Mouse (Mus musculus): ENCODE results near the gene Ilk.
"Not testable (repeated sequence)": the region's sequence is repeated elsewhere in the genome, so short reads cannot be mapped to it uniquely, and the experiment has no call there.

Gene Ilk

DNA sequence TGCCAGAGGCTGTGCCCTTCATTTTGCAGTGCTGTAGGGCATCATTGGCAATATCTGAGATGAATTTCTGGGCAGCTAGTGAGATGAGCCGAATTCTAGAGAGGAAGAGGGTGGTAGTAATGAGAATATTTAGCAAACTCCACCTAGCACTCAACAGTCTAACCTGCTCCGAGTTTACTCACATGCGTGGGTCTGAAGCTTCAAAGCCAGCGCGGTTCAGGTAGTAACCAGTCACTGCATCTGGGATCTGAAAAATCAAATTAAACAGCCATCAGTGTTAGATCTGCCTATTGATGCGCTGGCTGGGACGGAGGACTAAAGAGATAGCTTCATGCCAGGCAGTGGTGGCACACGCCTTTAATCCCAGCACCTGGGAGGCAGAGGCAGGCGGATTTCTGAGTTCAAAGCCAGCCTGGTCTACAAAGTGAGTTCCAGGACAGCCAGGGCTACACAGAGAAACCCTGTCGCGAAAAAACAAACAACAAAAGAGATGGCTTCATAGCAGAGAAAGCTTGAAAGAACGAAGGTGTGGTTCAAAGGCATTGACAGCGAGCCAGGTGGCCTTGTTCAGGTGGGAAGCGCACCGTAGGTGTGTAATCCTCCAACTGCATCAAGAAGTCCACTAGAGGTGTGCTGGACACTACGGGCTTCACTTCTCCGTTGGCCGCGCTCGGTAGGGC, 7.0 kb downstream of the Ilk start:
- not testable (repeated sequence) for DNase-seq (ENCODE audit: low spot score in 2 of 2)

DNA sequence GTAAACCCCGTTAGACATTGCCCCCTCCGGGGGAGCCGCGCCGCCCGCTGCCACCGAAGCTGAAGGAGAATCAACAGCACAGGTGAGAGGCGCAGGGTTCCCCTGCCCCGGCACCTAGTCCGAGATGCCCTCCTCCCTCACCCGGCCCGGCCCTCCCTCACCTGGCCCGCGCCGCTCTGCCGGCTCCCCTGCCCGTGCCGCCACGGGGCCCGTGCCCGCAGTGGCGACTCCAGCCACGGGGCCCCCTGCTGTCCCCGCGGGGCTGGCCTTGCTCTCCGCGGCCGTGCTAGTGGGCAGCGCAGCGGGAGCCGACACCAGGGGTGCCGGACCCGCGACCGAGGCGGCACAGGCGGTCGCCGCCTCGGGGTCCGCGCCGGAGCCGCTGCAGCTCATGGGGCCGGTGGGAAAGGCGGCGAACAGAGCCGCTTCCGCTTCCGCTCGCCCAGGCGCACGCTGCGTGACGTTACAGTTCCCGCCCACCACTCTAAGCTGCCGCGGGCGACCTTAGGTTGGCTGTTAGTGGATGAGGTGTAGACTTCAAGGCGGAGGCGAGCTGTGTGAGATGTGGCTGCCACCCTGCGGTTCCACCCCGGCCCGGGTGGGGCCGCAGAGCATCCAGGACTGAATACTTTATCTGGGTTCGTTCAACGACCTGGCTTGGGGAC, 7.7 kb downstream of the Ilk start, which contains the start of gene Taf10:
Gene Taf10, minus strand, starts transcription at position 436 of the 665 bp plus-strand sequence.
- DNase-seq (ENCODE audit: low spot score in 2 of 2) = peak; percentile 80 to 92

DNA sequence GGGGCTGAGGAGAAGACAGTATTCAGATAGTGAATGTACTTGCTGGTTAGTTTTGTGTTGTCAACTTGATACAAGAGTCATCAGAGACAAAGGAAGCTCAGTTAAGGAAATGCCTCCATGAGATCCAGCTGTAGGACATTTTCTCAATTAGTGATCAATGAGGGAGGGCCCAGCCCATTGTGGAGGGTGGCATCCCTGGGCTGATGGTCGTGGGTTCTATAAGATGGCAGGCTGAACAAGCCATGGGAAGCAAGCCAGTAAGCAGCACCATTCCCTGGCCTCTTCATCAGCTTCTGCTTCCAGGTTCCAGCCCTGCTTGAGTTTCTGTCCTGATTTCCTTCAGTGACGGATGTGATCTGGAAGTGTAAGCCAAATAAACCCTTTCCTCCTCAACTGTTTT, 11.4 kb downstream of the Ilk start:
- DNase-seq (ENCODE audit: low spot score in 2 of 2) = no peak

DNA sequence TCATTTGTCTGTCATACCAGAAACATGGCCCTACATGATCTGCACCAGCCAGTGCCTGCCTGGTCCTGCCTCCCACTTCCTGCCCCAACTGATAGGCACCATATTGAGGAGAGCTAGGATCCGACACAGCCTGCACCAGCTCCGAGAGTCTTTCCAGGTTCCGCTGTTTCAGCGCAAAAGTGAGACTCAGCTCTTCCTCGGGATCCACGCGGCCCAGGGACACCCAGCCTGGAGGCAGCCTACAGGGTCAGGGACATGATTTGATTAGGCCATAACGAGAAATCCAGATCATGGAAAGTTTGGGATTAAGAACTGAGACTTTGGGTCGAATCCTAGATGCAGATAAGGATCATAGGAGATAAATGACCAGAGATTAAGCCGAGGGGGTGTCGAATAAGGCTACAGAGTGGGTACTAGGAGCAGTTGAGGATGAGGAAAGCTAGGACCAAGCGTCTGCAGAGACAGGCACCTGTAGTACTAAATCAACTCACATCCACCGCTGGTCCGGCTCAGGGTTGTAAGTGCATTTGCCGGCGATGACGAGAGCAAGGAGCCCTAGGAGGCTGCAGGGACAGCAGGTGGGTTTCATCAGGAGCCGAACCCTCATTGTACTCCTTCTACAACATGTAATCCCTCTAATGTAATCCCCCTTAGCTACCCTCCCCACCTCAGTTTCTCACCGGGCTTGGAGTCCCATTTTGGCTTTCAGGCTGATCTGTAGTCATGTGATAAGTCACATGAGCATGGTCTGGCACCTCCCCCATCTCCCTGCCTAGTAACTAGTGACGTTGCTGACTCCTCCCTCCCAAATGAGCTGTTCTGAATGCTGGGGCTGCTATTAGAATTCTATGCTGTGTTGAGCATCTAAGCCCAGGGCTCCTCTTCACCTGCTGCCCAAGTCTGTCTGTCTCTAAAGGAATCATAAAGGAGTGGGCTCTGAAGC, 15.4 kb downstream of the Ilk start, which contains the start of gene Tpp1:
Gene Tpp1, minus strand, starts transcription at position 745 of the 943 bp plus-strand sequence.
- DNase-seq (ENCODE audit: low spot score in 2 of 2) = peak; percentile 75 to 91

DNA sequence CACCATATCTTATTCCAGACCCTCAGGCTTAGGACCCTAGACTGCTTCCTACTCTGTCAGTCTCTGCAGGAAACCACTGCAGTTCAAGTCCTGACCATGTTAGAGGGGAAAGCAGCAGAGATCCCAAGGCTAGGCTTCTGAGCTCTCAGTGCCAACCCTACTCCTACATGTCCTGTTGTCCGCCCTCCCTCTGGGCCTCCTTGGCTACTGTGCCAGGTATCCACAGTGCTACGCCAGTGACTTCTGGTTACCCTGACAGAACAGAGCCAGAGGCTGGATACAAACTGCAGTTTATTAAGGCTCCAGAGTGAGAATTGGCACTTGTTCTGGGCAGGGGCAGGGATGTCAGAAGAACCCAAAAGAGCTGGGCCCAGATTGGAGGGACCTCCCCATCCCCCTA, 16.3 kb downstream of the Ilk start:
- DNase-seq (ENCODE audit: low spot score in 2 of 2) = no peak

DNA sequence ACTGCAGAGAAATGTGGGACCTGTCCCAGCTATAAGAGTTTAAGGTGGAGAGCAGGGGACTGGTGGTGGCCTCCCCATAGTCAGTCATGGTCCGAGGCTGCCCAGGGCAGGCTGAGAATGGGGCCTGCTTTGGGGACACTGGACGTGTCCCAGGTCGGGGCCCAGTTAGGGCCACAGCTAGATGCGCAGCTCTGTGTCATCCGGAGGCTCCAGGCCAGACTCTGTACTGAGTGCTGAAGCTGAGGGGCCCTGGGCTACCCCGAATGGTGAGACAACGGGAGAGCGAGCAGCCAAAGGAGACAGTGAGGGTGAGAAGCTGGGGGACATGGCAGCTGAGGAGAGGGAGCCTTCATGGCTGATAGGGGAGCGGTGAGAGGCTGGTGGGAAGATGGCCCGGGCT, 16.9 kb downstream of the Ilk start:
- no peak for DNase-seq (ENCODE audit: low spot score in 2 of 2)

DNA sequence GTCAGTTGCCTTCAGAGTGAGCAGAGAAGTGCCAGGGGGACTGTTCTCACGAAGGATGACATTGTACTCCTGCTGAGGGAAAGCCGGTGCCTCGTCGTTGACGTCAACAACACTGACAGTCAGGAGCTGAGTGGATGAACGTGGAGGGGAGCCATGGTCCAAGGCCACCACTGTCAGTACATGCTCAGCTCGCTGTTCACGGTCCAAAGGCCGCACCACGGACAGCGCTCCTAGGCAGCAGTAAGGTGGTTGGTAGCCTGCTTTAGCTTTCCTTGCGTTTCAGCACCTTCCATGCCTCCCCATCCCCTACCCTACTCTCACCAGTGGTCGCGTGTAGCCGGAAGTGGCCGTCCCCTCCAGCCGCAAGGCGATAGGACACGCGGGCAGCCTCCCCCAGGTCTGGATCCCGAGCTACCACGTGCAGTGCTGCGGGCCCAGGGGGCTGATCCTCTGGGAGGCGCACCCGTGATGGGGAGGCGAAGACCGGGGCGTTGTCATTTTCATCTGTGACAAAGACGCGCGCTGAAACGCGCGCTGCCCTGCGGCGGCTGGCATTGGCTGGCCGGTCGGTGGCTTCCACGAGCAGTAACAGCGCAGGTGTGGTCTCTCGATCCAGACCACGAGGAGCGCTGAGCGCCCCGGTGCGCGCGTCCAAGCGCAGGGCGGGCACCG, 25.6 kb downstream of the Ilk start:
- no peak for DNase-seq (ENCODE audit: low spot score in 2 of 2)

DNA sequence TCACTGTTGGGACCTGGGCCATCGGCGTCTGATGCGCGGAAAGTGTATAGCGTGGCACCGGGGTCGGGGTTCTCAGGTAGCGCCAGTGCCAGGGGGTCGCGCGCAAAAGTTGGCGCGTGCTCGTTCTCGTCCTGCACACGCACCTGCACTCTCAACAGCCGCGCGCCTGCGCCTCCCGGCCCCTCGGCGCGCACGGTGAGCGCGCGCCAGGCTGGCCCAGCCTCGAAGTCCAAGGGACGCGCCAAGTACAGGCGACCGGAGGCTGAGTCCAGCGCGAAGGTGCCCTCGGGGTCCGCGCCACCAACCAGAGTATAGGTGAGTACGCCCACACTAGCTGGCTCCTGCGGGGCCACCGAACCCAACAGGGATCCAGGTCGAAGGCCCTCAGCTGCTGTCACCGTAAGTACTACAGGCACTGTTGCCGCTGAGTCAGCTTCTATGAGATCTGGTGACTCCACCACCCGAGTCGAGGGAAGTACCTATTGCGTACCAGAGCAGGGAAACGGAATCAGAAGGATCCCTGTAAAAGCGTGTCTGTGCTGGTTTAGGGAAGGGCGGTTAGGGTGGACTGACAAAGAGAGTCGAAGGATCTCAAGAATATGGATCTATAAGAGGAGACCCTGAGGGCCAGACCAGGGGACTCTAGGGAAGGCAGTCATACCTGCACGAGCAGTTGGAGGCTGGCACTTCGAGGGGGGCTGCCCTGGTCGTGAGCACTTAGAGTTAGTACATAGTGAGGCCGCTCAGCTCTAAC, 26.3 kb downstream of the Ilk start:
- DNase-seq (ENCODE audit: low spot score in 2 of 2) = no peak

DNA sequence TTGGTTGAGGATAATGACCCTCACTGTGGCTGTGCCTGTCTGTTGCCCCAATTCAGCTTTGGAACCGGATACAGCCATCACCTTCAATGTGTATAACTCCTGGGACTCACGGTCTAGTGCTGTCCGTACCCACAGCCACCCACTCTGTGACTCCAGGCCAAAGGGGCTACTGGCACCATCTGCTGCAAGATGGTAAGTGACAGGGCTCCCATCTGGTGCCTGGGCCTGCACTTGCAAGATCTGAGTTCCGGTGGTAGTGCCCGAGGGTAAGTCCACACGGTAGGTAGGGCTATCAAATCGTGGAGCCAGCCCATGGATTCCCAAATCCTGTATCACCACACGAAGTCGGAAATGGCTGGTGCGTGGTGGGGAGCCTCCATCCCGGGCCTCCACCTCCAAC, 27.9 kb downstream of the Ilk start:
- DNase-seq (ENCODE audit: low spot score in 2 of 2) = no peak

DNA sequence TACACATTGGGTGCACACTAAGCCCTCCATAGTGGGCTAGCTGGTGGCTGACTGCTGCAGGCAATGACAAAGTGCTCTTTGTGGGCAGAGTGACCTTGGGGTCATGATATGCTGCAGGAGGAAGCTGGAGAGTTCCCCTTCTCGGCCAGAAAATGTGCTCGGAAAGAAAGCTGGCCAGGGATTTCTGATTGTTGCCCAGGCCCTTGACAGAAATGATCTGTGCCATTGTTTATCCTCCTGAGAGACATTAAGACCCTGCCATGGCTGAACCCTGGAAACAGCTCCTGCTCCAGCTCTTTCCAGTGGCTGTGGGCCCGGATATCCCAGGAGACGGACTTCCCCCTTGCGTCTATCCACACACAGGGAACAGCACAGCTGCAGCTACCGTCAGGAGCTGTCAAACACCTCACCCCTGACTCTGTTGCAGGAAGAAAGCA, 31.4 kb downstream of the Ilk start:
- DNase-seq (ENCODE audit: low spot score in 2 of 2) = no peak

DNA sequence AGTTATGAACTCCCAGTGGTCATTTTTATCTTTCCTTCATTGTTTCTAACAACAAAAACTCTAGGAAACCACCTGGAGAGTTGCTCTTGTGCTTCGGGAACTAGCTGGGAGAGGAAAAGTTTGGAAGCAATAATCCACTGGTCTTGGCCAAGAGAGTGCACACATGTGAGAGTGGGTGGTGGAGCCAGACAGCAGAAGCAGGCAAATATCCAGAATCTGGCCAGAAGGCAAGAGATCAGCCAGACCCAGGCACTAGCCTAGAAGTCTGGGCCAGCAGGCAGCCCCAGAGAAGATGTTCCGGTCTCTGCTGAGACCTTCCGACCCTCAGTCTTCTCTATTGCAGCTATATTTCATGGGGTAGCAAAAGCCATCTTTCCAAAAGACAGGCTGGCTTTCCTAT, 33.6 kb downstream of the Ilk start:
- DNase-seq (ENCODE audit: low spot score in 2 of 2) = no peak

DNA sequence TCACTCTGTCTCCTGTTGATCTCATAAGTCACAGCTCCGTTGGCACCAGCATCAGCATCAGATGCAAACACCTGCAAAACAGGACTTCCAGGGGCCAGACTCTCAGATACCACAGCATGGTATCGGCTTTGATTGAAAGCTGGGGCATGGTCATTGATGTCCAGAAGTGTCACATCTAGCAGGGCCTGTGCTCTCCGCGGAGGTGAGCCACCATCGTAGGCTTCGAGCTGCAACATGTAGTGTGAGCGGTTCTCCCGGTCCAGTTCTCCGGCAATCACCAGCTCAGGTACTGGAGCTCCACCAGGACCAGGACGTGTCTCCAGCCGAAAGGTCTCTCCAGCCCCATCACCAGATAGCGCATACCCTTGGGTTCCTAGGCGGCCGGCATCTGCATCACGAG, 35.9 kb downstream of the Ilk start:
- no peak for DNase-seq (ENCODE audit: low spot score in 2 of 2)

DNA sequence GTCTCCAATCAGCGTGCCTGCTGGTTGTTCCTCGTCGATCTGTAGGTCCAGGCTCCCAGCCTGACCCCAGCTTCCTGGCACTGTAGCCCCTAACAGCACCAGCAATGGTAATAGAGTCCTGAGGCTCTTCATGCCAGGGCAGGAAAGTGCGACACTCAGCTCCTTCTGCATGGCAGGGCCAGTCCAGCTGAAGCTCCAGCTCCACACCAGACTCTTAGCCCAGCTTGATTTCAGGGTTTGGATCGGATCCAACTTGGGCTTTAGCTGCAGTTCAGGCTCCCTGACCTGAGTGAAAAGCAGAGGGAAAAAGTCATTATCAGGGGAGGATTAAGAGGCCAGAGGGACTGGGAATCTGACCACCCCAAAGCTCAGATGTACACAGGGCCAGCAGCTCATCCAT, 36.6 kb downstream of the Ilk start:
- no peak for DNase-seq (ENCODE audit: low spot score in 2 of 2)

DNA sequence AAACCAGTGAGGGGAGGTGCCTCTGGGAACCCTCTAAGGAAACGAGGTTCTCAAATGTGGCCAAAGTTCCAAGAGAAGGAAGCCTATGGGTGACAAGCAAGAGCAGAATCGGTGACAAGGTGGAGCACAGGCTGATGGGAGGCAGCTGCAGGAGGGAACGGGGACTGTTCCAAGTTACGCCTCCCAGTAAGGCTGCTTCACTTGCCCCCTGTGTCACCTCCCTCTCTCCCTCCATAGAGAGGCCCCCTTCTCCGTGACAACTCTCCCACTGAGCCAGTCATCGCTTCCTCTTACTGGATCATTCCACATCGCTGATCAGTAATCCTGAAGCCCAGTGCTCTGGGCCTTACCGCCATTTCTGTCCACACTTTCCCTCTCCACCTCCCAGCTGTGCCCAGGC, 38.3 kb downstream of the Ilk start:
- DNase-seq (ENCODE audit: low spot score in 2 of 2) = no peak

DNA sequence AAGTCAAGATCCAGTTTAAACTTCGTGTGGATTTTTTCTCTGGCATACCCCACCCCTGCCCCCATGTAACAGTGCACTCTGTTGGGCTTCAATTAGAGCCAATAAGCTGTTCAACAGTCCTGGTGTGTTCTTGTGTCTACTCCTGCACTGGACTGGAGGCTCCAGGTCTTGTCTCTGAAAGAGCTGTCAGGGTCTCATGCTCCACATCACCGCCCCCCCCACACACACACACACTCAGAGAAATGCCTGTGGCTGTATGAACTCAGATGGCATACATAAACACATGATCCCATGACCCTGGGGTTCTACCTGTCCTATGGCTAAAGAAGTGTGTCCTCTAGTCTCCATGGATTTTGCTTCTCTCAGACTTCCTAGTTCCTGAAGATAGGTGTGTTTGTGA, 39.6 kb downstream of the Ilk start:
- DNase-seq (ENCODE audit: low spot score in 2 of 2) = no peak

DNA sequence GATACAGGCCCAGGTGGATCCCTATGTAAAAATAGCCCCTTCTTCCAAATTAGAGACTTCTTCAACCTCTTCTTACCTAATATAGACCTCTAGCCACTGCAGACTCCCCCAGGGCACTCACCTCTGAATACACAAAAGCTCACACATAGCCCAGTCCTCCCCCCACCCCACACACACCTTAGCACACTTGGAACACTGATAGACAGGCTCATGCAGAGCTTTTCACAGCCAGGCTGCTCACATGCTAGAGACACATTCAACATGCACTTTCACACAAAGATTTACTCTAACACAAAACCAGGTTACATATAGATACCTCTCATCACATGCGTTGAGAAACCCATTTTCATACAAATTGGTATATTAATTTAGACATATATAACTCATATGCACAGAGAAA, 40.9 kb downstream of the Ilk start:
- no peak for DNase-seq (ENCODE audit: low spot score in 2 of 2)

DNA sequence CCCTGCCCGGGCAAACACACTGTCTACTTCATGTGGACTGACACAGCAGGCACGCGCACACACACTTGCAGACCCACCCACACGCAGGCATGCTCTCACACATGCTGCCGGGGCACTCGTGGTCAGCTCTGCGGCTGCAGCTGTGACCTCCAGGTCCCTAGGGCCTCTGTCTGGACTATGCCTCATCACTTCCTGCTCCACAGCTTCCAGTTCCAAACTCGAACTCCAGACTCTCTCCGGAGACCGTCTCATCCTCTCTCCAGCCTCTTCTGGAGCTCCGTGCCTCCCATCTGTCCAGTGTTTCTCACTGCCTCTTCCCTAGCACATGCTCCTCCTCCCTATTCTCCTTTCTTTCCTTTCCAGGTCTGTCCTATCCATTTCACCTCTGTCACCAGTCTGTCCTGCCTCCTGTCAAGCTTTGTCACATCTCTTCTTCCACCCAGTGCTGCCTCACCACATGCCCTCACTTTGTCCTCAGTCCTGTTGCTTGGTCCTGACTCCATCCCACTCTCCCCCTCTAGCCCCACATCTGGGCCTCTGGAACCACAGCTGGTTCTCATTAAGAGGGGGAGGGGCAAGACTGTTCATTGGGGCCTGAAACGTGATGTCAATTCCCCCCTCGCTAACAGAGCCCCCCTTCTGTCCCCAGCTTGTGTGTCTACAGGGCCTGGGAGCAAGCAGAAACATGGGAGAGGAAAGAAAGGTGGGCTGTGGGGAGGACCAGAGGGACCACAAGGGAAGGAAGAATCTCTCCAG, 41.6 kb downstream of the Ilk start:
- no peak for DNase-seq (ENCODE audit: low spot score in 2 of 2)

DNA sequence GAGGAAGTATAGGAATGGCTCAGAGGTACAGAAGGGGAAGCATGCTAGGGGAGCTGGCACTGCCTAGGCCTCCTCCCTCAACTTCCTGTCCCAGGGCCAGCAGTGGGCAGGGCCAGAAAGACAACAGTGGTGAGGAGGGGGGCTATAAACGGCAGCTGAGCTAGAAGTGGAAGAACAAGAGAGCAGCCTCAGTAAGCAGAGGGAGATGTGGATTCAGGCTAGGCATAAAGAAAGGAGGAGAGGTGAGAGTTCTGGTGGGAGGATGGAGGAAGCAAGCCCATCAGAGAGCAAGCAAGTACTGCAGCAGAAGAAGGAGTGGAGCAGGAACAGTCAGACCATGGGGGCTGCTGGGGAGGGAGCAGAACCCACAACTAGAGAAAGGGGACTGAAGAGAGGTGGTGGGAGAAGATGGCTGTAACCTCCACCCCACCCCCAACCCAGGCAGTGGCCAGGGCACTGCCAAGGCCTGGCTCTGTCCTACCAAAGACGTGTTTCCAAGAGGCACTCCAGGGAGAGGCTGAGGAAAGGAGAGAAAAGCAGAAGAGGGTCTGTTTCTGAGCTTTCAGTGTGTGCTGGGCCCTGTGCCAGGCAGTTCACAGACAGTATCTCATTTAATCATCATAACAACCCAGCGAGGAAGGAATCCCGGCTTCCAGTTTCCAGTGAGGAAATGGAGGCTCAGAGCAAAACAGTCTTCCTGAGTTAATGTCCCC, 42.3 kb downstream of the Ilk start:
- no peak for DNase-seq (ENCODE audit: low spot score in 2 of 2)

DNA sequence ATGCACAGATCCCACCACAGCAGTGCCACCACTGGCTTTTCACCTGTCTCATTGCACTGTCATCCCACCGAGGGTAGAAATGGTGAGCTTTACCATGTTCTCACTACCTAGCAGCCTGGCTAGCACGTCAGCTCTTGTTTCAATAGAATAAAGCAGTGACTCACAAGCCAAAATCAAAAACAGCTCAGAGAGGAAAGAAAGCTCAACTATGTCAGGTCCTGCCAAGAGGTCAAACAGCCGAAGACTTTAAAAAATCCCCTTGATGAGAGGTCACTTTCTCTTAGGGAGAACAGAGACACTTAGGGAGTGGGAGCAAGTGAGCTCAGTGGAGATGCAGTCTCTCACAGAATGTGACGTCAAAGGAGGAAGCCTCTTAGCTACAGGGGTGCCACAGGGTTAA, 47.5 kb downstream of the Ilk start:
- no peak for DNase-seq (ENCODE audit: low spot score in 2 of 2)

DNA sequence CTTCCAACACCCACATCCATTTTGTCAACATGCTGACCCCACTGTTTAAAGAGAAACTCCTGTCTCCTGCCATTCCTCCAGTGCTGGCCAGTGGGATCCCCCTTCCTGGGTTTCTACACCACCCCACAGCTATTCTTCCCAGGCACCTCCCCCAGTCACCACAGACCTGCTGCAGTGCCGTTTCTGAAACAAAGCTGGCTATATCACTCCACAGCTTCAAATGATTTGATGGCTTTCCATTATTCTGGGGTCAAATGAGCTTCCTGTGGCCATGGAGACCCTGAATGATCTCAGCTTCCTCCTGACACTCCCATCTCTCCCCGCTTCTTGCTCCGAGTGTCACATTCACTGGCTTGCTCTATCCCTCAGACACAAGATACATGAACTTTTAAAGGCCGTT, 48.2 kb downstream of the Ilk start:
- DNase-seq (ENCODE audit: low spot score in 2 of 2) = no peak
